Mouse (Mus musculus) frontal cortex, postnatal 25 days (tissue): ENCODE measurements around the gene Ece1.

ENCODE experiments used
- DNase-seq, 2 experiments: peaks; one replicate each; pipeline ENCODE4 v3.0.0; 2022; ENCODE audit warnings: low spot score in 2 of 2

Gene Ece1

GRCm38 (mm10) chr4:137881445-137881844 is 19.4 kb downstream of the Ece1 start:
- no peak for DNase-seq

GRCm38 (mm10) chr4:137882663-137883062 is 20.6 kb downstream of the Ece1 start:
- DNase-seq: no peak

DNA sequence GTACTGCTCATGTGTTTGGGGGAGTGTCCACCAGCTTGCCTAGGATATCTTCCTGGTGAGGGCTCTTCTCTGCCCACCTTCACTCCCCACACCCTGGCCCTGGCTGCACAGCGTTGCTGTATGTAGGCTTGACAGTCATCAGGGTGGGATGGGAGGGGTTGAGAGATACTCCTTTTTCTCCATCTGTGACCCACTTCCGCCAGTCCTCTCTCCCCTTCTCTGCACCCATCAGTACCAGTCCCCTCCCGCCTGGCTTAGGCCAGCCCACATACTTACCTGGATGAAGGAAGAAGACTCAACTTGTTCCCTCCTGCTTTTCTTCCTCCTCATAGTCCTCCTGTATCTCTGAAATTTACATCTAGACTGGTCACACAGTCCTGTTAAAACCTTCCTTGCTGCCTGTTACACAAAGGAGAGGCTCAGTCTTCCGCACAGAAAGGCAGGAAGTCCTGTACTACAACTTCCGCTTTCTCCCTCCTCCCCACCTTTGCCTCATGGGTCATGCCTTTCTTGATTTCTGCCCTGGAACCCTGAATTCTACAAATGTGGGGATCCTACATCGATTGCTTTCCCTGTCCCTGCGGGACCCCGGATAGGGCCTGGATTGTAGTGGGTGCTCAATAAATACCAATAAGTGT is 21.6 kb downstream of the Ece1 start:
- no peak for DNase-seq

DNA sequence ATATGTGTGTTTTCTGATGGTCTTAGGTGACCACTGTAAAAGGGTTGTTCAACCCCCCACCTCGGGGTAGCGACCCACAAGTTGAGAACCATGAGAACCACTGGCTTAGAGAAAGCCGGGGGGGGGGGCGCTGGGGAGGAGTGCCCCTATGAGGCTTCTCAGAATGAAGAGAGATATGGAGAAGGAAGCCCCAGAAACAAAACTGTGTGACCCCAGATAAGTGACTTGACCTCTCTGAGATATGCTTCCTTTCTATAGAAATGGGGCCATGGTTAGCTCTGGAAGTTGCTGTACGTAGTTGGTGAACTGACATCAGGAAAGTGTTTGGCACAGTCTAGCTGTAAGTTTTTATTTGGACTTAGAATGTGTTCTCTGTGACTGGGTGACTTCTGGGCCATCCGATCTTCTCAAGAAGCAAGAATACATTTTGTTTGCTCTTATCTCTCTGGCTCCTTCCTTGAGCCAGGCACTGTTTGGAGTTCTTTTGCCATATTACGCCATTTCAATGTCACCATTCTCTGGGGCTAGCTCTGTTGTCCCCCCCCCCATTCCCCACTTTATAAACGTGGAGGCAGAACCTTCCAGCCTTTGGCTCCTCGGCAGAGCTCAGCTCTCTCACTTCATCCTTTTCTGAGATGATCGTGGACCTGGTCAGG is 25.4 kb downstream of the Ece1 start:
- DNase-seq: no peak

DNA sequence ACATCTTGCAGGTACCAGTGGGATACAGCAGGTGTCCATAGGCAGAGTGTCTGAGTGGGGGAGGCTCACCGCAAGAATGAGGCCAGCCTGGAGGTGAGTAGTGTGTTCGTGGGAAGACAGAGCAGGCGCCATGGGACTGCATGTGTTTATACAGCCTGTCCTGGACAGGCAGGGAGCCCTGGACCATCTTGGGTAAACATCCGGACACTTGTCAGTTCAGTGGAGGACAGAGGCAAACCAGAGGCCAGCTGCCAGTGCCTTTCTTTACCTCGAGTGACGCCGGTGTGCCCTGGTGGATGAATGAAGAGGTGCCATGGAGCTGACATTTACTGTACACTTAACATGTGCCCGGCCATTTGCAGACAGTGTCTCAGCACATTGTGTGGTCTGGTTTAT is 26.0 kb downstream of the Ece1 start:
- DNase-seq: no peak

GRCm38 (mm10) chr4:137890596-137890995 is 28.6 kb downstream of the Ece1 start:
- no peak for DNase-seq

GRCm38 (mm10) chr4:137891553-137892145 is 29.6 kb downstream of the Ece1 start:
- no peak for DNase-seq

DNA sequence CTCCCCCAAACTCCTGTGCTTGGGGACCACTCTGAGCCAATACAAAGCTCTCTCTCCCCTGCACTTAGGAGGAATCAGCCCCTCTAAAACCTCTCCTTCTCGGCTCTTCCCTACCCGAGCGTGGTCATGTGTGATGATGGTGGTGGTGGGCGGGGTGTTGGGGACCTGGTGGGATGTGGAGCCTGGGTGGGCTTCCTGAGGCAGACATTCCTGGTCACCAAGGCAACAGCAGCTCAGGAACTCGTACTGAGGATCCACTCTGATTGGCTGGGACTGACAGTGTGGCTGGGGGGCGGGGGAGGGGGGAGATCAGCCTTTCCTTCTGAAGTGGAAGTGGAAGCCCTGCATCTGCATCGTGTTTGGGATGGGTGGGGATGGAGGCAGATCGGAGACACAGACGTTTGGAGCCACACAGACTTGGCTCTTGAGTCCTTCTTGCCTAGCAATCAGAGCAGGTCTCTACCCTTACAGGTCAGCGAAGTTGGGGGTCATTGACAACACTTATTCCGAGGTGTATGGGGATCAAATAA is 30.7 kb downstream of the Ece1 start:
- DNase-seq: no peak

DNA sequence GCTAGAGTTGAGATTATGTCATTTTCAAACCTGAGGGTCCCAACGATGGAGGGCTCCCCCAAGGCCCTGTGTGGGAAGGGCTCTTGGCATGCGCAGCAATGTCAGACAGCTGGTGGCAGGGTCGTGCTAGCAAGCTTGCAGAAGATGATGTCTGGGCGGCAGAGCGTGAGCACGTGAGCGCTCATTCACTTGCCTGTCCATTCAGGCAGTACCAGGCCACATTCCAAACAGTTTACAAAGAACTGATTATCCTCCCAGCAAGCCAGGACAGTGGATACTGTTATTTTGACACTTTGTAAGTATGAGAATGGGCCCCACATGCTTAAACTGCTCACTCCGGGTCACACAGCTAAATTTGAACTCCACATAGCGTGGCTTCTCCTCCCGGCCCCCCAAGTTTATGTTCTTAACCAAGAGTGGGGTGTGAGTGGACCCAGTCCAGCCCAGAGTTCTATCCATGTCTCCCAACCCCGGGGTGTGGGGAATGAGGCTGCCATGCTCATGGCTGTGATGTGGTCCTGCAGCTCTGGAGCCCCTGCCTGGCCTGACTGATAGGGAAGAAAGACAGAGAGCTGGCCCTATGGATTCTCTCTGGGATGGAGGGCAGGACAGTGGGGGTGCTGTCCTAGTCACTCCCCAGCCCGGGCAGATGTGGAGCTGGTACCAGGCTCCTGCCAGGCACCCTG is 34.7 kb downstream of the Ece1 start:
- DNase-seq: no peak

DNA sequence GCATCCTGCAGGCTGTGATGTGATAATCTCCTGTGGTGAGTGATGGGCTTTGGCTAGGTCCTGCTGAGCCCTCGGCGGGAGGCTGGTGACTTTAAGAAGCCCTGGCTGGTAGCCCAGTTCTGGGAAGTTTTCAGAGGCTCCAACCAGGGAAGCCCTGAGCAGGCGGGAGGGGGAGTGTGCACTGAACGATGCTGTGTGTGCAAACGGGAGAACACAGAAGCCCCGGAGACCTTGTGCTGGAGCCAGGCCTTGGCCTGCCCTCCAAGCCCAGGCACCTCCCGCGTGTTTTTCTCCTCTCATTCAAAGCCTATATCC is 35.2 kb downstream of the Ece1 start:
- DNase-seq: peak; percentile 43 to 44

GRCm38 (mm10) chr4:137898490-137898889 is 36.5 kb downstream of the Ece1 start:
- DNase-seq: no peak

- DNase-seq: no peak
Observed at GRCm38 (mm10) chr4:137902268-137902667, 40.2 kb downstream of the Ece1 start.

GRCm38 (mm10) chr4:137902873-137903272 is 40.8 kb downstream of the Ece1 start:
- DNase-seq: no peak

- no peak for DNase-seq
Observed at GRCm38 (mm10) chr4:137904956-137905551, 43.0 kb downstream of the Ece1 start.

DNA sequence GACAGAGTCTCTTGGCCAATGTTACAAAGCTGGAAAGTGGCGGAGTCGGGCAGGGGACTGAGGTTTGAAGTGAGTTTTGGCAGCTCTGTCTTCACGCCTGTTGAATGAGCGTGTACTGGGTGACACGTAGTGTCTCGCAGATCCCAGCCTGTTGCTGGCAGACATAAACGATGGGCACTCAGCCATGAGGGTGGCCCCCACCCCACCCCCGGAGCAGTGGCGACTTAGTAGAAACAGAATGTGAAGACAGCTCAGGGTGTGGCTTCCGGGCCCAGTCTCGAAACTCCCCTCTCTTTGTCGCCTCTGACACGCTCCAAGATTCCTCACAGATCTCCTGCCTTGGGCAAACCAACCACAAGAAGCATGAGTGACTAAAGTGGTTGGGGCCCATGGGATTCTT is 45.9 kb downstream of the Ece1 start:
- DNase-seq: no peak

DNA sequence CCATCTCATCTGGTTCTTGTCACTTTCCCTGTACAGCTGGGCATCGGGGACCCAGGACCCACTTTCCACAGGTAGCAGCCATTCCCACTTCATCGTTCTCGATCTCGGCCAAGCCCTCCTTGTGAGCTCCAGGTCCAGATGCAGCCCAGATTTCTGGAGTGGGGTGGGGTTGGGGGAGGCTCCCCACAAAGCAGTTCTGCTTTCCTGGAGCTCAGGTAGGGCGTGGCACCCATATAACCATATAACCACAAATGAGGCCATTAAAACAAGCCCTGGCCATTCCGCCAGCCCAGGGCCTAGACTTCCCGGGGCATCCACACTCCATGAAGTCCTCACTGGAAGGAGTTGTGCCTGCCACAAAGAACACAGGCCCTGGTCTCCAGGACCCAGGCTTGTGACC is 46.5 kb downstream of the Ece1 start:
- no peak for DNase-seq

- no peak for DNase-seq
Observed at GRCm38 (mm10) chr4:137908915-137909314, 46.9 kb downstream of the Ece1 start.

GRCm38 (mm10) chr4:137909471-137909870 is 47.4 kb downstream of the Ece1 start:
- no peak for DNase-seq

GRCm38 (mm10) chr4:137910382-137911009 is 48.5 kb downstream of the Ece1 start:
- DNase-seq: no peak

DNA sequence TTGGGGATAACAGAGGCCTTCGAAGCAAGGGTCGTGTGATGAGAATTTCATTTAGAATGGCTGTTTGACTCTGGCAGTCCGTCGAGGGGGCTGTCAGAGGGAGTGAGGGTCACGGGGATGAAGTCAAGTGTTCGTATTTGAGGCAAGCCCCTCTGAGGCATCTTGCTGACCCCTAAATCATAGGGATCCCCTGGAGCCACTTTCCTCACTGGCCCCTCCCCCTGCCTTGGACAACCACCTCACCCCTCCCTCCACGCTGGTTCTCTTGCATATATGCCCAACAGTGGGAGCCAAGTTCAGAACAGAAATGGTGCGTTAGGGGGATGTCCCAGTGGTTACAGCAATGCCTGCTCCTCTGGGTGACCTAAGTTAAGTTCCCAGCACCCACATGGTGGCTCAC is 49.6 kb downstream of the Ece1 start:
- DNase-seq: no peak

DNA sequence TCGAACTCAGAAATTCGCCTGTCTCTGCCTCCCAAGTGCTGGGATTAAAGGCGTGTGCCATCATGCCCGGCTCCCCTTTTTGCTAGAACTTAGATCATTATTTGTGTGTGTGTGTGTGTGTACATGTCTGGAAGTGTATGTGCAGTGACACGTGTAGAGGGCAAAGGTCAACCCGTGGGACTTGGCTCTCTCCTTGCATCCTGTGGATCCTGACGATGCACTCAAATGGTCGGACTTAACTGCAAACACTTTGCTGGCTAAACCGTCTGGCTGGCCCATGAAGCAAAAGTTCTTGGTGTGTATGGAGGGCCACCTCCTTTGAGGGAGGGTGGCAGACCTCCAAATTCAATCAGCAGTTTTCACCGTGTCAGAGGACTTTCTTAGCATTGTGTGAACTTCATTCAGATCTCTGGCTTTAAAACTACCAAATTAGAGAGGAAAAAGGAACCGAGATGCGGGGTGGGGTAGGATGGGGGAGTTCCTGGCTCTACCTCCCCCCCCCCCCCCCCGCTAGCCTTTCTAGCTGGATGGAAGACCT is 50.8 kb downstream of the Ece1 start:
- DNase-seq: no peak
